Mouse (Mus musculus): ENCODE measurements around the gene Cipc.

Gene Cipc

DNA sequence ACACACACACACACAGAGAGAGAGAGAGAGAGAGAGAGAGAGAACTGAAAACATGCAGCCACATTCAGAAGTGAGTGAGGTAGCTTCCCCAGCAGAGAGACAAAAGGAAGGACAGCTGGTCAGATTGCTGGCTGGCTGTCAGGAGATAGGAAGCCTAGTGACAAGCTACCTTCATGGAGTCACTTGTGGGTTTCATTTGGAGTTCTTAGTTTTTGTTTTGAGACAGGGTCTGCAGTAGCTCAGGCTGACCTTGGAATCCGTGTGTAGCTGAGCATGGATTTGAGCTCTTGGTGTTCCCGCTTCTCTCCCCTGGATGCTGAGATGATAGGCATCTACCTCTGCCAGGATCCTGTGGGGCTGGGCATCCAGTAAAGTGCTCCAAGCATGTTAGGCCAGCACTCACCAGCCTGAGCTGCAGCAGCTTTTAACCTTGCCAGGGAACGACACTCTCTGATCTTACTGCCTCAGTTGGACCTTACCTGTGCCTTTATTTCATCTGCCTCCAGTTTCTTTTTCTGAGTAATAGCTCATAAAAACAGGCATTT, 14.0 kb downstream of the Cipc start:
- no peak for DNase-seq (ENCODE audit: low spot score in 2 of 2)

DNA sequence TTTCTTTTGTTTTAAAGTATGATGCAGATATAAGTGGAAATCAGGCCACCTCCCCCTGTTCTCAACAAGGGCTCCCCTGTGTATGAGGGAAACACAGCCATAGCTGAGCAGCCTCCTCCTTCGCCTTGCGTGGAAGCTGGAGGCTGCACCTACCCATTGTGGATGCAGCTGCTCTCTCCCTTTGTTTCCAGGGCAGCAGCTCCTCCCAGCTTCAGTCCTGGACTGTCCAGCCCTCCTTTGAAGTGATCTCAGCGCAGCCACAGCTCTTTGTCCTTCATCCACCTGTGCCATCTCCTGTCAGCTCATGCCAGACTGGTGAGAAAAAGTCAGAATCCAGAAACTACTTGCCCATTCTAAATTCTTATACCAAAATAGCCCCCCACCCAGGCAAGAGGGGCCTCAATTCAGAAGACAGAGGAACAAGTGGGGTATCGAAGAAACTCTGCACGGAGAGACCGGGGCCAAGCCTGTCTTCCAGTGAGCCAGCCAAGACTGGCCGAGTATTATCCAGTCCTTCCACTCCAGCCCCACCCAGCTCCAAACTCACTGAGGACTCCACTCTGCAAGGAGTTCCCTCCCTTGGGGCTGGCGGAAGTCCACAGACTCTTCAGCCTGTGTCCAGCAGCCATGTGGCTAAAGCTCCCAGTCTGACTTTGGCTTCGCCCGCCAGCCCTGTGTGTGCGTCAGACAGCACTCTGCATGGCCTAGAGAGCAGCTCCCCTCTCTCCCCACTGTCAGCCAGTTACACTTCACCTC, 14.9 kb downstream of the Cipc start:
- DNase-seq (ENCODE audit: low spot score in 2 of 2), result no peak

DNA sequence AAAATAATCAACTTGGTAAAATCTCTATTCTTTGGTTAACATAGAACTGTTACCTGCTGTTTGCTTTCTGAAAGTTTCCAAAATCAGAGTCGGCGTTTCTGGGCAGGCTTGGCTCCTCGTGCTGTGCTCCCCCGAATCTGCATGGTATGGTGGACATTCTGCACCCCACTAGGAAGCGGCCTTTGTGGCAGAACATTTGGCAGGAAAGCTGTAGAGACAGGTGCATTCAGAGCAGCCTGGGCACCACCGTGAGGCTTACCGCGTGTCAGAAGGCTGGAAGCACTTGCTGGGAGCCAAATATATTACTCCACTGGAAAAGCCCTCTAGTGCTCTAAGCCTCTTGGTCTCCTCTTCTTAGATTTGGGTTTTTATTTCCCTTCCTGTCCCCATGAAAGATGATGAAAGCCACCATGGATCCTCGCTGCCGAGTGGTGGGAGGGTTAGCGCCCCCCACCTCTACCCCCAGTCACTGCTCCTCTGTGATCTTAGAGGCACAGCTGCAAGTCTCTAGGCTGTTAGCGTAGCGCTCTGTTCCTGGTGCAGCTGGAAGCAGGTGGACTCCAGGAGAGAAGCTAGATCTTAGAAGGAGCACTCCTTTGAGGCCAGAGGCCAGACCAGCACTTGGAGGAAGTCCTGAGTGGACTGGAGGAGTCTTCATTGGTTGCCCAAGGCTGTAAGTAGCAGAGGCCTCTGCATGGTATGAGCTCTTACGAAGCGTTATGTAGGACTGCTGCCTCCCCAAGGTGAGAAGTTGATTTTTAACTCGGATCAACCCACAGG, 17.6 kb downstream of the Cipc start:
- DNase-seq (ENCODE audit: low spot score in 2 of 2), result no peak

DNA sequence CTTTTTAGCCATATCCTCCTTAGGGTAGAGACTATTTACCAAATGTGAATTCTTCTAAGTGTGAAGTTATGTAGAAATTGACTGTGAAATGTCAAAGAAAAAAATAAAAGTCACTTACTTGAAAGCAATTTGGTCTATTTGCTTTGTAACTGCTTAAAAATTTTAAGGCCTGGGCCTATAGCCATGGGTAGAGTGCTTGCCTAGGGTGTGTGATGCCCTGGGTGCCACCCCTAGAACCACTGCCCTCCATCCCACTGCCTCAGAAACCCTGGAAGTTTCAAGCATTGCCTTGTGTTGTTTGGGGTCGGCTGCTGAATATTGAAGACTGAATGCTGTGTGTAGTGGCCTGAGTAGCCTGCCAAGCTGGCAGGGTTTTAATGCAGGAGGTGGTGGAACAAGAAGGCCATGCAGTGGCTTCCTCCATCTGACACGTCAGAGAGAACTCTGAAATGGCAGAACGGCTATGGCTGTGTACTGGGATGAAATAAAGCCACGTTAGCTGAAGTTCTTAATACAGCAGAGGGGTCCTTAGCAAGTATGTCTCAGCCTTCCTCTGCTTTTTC, 18.5 kb downstream of the Cipc start:
- no peak for DNase-seq (ENCODE audit: low spot score in 2 of 2)

DNA sequence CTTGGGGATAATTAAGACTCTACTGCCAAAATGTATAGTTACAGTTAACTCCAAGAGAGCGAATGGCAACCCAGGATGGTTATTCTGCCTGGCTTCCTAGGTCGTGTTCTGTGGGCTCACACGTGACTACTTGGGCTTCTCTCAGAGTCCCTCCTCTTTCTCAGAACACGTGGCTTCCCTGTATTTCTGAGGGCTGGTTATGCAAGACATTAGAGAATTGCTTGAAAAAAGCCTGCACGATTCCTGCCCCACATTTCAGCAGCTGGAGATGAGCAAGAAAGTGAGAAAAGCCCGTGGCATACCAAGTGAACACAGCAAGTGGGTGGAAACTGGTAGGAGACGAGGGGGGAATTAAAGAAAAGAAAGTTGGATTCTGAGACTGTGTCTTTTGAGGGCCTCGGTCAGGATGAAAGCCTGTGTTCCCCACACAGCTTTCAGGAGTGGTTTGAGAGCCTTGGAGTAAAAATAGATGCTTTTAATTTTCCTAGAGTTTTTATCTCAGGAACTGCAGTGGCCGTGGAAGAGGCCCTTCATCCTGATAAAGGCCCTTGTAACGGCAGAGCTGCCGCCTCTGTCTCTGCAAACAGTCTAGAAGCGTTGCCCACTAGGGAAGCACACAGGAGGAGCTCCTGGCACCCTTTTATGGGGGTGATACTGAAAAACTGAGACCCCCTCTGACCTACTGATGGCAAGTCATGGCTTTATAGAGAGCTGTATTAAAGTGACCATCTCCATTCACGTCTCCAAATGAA, 21.8 kb downstream of the Cipc start:
- DNase-seq (ENCODE audit: low spot score in 2 of 2), result no peak

DNA sequence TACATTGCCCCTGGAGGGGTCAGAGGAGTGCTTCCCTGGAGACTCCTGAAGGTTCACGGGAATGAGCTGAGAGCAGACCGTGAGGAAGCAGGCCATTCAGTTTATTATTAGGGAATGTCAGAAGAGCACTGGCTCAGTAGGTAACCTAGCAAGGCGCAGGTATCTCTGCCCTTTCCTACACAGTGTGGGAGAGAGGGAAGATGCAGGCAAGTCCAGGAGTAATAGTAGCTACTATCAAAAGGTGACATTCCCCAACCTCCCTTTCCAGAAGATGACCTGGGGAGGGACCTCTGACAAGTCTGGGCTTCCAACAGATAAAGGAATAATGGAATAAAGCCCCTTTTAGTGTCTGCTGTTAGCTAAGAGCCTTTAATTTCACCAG, 22.4 kb downstream of the Cipc start:
- no peak for DNase-seq (ENCODE audit: low spot score in 2 of 2)

DNA sequence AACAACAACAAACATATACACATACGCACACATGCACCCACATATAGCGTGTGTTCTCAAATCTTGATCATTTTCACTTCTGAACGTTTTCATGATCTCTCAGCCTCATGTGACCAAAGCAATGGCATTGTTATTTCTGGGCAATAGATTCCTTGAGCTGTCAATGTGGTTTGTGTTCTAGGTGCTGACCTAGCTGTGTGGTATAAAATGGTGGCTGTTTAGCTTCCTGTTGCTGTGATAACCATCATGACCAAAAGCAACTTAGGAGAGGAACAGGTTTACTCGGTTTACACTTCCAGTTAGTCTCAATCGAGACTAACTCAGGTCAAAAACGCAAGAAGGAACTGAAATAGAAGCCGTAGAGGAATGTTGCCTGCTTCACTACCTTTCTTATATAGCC, 24.2 kb downstream of the Cipc start:
- DNase-seq (ENCODE audit: low spot score in 2 of 2), result no peak

DNA sequence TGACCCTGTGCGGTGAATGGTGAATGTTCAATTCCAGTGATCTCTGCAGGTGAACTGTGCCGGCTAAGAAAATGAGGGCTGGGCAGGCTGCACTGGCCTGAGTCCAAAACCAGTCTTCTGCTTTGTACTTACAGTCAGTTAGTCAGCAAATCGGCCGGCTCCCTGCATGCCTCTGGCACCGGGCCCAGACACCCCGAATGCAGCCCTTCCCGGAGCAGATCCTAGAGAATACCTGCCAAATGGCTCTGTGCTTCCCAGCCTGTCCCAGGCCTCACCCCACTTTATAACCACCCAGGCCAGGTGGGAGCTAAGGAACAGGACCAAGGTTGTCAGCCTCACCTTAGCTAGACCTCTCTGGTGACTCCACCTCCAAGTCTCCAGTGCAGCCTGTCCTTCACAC, 26.4 kb downstream of the Cipc start:
- no peak for DNase-seq (ENCODE audit: low spot score in 2 of 2)

DNA sequence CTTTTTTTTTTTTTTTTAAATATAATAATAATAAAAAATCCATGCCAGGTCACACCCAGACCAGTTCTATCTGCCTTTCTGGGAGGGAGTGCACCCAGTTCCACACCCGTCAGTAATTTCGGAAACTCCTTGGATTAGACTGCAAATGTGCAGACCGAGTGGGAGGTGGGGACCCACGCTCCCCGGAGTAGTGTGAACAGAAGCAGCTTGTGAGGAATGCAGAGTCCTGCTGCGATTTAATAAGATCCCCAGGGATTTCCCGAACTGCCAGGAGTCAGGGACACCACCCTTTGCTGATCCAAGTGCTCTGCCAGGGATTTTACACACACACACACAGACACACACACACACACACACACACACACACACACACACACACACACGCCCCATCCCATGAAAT, 26.9 kb downstream of the Cipc start:
- no peak for DNase-seq (ENCODE audit: low spot score in 2 of 2)

DNA sequence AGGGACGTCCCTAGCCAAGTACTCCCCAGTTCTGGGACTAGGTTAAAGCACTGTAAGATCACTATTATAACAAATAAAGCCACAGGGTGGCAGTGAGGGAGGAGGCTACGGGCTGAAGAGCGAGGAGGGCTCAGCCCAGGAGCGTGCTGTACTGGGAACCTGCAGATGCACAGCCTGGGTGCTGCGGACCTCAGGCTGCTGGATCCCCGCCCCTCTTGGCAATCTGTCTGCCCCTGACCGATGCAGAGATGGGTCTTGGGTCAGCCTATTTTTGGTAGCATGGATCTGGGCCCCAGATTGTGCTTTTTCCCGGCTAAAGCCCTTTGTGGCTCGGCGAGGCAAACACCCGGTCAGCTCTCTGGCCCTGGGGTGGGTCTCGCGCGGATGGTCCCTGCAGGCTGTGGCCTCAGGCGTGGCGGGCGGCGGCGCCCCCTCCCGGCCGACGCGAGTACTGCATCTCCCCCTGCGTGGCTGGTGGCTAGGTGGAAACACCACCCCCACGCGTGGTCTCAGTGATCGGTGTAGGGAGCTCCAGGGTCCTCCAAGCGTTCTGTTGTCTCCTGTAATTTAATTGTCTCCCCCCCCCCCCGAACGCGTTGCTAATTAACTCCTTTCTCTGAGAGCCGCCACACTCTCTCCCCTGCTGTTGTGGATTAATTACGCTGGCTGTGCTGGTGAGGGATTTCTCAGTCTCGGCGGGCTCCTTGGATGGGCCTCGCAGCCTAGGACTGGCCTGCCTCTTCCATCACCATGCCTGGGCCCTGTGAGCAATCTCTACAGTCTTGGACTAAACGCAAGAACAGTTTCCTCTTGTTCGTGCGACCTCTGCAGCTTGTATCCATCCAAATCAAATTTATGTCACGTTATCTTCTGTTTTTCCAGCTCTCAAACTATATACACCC, 27.8 kb downstream of the Cipc start:
- DNase-seq (ENCODE audit: low spot score in 2 of 2), result peak; percentile 29 to 73

DNA sequence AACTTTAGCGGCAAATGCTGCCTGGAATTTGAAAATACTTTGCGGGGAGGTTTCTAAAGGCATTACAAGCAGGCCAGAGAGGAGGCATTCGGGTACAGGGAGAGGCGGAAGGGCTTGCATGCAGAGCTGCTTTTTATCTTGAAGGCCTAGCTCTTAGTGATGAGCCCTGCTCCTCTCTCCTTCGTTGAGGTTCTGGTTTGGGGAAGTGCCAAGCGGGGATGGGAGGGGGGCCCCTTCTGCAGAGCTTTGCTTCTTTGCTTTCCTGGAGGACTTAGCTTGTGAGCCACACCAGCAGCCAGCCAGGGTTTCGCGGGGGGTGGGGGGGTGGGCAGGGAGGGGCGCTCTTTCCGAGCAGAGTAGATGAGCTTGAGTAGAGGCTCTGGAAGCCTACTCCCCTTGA, 28.9 kb downstream of the Cipc start:
- no peak for DNase-seq (ENCODE audit: low spot score in 2 of 2)

DNA sequence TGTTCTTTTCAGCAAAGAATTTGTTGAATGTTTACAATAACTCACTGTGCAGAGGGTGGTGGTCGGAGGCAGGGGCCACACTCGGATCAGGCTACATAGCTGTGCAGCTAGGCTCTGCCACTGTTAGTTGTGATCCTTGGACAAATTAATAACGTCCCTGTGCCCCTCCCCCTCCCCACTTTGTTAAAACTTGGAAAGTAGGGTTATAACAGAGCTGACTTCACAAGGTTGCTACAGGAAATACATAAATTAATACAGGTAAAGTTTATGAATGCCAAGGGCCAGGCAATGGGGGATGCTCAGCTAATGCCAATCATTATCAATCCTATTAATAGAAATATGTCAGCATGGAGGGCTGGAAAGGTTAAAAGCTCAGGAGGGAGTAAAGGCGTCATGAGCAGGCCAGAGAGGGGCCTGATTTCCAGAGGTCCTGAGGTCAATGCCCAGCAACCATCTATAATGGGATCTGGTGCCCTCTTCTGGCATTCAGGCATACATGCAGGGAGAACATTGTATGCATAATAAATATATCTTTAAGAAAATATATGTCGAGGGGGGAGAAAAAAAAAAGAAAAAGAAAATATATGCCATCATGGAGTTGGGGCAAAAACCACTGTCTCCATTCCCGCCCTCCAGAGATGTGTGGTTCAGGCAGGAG, 29.8 kb downstream of the Cipc start:
- no peak for DNase-seq (ENCODE audit: low spot score in 2 of 2)

DNA sequence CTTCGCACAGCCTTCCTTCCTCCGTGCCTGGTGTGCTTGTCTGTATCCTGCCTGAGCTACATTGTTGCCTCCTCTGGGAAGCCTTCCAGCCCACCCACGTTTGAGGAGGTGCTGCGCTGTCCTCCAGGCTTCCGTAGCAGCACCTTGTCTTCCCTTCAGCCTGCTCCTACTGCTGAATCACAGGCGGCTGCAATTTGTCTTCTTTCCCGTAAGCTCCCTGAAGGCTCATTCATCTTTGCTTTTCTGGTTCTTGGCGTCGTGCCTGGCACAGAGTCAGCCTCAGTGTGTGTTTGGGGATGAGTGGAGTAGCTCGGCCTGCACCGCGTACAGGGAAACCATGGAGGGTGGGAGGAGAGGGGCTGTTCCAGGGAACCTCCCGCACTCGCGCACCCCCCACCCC, 31.0 kb downstream of the Cipc start:
- DNase-seq (ENCODE audit: low spot score in 2 of 2), result no peak

DNA sequence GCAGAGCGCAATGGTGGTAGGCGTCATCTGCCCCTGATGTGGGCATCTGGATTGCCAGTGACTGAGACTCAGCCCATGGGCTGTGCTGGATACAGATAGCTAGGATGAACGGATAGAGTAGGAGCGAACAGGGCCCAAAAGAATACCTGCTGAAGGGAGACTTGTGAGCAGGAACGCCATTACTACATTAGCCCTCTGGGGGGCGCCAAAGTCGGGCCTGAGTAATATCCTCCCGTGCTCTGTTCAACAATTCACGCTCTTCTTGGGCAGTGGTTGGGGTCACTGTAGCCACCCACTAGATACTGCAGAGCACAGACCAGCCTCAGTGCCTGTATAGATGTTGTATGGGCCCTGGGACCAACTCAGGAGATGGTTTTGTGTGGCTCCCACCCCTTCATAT, 34.3 kb downstream of the Cipc start:
- no peak for DNase-seq (ENCODE audit: low spot score in 2 of 2)

DNA sequence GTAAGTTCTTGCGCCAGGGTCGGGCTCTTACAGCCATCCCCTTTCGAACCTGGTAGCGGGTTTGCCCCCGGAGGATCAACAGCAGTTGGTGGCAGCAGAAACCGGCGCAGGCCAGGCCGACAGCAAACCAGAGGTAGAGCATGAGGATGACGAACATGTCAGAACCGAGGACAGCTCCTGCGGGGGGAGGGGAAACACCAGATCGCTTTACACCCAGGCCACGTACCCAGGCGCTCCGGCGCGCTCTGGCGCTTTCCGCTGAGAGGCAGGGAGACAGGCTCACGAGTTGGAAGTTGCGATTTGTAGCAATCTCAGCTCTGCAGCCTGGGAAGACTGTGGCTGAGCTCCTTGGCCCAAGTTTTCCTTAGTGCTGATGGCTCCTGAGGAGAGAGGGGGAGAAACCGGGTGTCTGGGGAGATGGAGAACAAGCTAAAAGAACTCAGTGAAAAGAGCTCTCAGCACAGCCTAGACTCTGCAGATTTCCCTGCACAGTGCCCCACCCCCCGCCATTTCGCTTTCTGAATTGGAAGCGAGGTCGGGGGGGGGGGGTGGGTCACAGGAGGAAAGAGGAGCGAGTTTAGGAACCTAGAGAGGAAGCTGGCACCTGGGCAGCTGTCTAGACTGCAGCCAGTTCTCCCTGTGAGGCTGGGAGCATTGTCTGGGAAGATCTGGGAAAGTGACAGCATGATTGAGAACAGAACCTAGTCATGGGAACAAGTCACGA, 36.8 kb downstream of the Cipc start:
- DNase-seq (ENCODE audit: low spot score in 2 of 2), result peak; percentile 10 to 52

DNA sequence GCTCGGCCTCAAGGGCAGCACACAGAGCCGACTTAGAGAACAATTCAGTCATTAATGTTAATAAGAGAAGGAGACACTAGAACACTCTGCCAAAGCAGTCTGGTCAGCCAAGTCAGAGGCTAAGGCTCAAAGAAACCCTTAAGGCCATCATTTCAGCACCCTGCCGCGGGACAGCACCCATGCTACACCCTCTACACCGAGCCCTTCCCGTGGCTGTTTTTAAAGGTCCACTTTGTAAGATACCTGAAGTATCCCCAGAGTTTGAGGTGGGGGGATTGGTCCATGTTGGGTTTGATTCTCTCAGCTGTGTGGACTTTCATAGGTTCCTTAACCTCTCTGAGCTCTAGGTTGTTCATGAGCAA, 37.3 kb downstream of the Cipc start:
- peak in 1 of 2 experiments; percentile 15 for DNase-seq (ENCODE audit: low spot score in 2 of 2)

DNA sequence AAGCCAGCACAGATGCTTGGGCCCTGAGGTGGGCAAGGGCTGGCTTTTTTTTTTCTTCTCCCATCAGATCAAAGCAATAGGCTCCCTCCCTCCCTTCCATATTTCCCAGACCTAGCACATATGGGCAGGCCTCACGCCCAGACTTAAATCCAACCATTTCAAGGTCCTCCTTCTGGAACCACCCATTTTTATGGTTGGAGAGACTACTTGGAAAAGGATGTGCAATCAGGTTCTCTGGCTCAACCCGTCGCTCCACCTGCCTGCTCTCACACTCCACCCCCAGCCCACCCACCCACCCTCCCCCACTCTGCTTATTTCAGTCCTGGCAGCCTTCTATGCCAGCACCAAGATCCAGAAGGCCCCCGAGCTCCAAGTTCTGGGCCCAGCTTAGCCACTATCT, 39.7 kb downstream of the Cipc start:
- no peak for DNase-seq (ENCODE audit: low spot score in 2 of 2)

DNA sequence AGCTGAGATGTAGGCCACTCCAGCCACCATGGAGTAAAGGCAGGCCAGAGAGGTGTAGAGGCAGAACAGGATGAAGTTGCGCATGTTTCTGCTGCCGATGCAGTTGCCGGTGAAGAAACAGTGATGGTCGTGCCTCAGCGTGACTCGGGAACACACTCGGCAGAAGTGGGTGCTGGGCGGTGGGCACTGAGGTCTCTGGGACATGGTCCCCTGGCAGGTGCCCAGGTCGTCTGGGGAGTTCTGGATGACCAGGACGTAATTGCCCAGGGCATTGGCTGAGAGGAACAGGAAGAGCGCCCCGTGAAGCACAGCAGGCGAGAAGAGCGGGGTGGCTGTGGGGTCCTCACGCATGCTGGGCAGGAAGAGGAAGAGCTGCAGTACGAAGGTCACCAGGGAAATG, 41.4 kb downstream of the Cipc start:
- DNase-seq (ENCODE audit: low spot score in 2 of 2), result no peak

DNA sequence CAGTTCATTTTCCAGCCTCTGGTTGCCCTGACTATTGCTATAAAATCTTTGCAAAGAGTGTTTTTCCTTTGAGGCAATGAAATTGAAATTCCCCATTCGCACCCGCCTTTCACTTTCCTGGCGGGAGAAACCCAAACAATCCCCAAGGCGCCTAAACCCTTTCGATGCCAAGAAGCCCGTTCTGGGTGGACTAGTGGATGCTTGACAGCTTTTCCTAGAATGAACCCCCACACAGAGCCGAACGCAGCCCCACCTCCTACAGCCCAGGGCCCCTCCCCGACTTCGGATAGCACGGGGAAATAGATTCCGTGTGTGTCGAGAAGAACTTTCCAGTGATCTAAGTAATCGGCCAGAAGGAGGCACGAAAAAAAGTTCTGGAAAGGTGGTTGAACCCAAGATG, 42.5 kb downstream of the Cipc start:
- no peak for DNase-seq (ENCODE audit: low spot score in 2 of 2)

All from thymus, postnatal 10 days (tissue).